Mouse (Mus musculus) midbrain, postnatal 0 days (tissue): Measurements from ENCODE around the gene Zdhhc17. TPM values are rescaled to one million over a fixed set of nuclear protein-coding genes. Genes with fewer than 3 reads are reported as not detected.

Source experiments
- ATAC-seq: fragments of 200-750 bp; cut with Nextera tagmentation; 2 replicates; pipeline ENCODE4 v1.8.0; 2017; ENCODE audit warnings: moderate number of reproducible peaks, mild to moderate bottlenecking, moderate TSS enrichment, moderate library complexity; ENCODE audit not compliant: low FRiP score
- DNase-seq: peaks from one replicate; pipeline ENCODE4 v3.0.0-alpha.2; 2015; ENCODE audit warnings: low spot score
- H3K27ac ChIP-seq: fragments of 300-500 bp; sonication (generic); 2 replicates; pipeline ENCODE4 v1.5.1; 2014; ENCODE audit warnings: low read depth, mild to moderate bottlenecking, low read length, mixed read lengths
- H3K27me3 ChIP-seq: fragments of 300-500 bp; sonication (generic); 2 replicates; pipeline ENCODE4 v1.6.1; 2014; ENCODE audit warnings: low read length, control low read depth, mixed read lengths; ENCODE audit not compliant: insufficient read depth
- H3K36me3 ChIP-seq: fragments of 300-500 bp; sonication (generic); 2 replicates; pipeline ENCODE4 v1.6.1; 2014; ENCODE audit warnings: low read length, control low read depth, mixed read lengths; ENCODE audit not compliant: insufficient read depth
- H3K4me1 ChIP-seq: fragments of 300-500 bp; sonication (generic); 2 replicates; pipeline ENCODE4 v1.6.1; 2014; ENCODE audit warnings: mild to moderate bottlenecking, control low read depth, antibody characterized with exemption, low read length, mixed read lengths; ENCODE audit not compliant: insufficient read depth
- H3K4me2 ChIP-seq: fragments of 300-500 bp; sonication (generic); 2 replicates; pipeline ENCODE4 v1.6.1; 2014; ENCODE audit warnings: low read depth, mild to moderate bottlenecking, low read length, mixed read lengths; ENCODE audit not compliant: poor library complexity, severe bottlenecking
- H3K4me3 ChIP-seq: fragments of 300-500 bp; sonication (generic); 2 replicates; pipeline ENCODE4 v1.5.1; 2014; ENCODE audit warnings: low read depth, mild to moderate bottlenecking, low read length, moderate library complexity
- H3K9ac ChIP-seq: fragments of 300-500 bp; sonication (generic); replicated peaks from 2 replicates; pipeline ENCODE4 v1.6.1; 2014; ENCODE audit warnings: mild to moderate bottlenecking, low read length, moderate library complexity, mixed read lengths; ENCODE audit not compliant: poor library complexity, severe bottlenecking
- H3K9me3 ChIP-seq: fragments of 300-500 bp; sonication (generic); 2 replicates; pipeline ENCODE4 v1.6.1; 2016; ENCODE audit warnings: low read length, control low read depth
- CTCF ChIP-seq: IDR thresholded peaks from 2 replicates; pipeline ENCODE4 v1.5.1; 2016; ENCODE audit warnings: antibody characterized with exemption, mild to moderate bottlenecking
- WGBS: fragments of 180-500 bp; shearing (Covaris S2); extraction: QIAGEN DNeasy Blood & Tissue Kit; methylation state at CpG from one replicate; pipeline ENCODE4 v1.1.7; 2014; 5-methylcytosine and 5-hydroxymethylcytosine counted together
- polyA plus RNA-seq: library from polyadenylated mRNA; unstranded; fragments of >200 nt; fragmentation: Nextera tagmentation; extraction: Ambion mirVana; gene quantifications from 2 replicates; pipeline ENCODE4 v1.2.1, GENCODE M21; 2015
- total RNA-seq: library from RNA; depleted of rRNA; stranded (reverse); fragments of >200 nt; gene quantifications from 2 replicates; pipeline ENCODE4 v1.2.3, GENCODE M21; 2014

Zdhhc17 gene
- total and polyA plus RNA-seq, 2 experiments from 2014 or later: 44.8 to 60.9 TPM

DNA sequence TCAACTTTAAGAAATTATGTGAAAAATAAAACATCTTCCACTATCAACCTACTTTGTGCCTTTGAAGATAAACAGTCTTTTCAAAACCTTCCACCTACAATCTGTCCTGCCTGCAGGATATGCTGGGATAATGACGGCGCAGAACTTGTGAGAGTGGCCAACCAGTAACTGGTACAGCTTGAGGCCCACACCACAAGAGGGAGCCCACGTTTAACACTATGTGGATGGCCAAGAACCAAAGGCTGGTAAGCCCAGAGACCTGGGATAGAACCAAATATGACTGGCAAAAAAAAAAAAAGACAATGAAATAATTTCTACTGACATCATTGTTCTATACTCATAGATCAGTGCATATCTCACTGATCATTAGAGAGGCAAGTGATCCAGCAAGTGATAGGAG lies 35.5 kb downstream of the Zdhhc17 start:
- no peak overlapping the region for H3K4me2 ChIP-seq
- no peaks in the 10 kb centered on the region for H3K27me3 ChIP-seq
- H3K9me3 ChIP-seq: no peaks in the 10 kb centered on the region
- ATAC-seq (no peak), DNase-seq (peak; percentile 75)
- 45% methylated on average over 3 of the region's 3 CpGs for WGBS
- H3K27ac ChIP-seq: no peak overlapping the region
- no peak overlapping the region for H3K9ac ChIP-seq
- no peaks in the 10 kb centered on the region for H3K4me1 ChIP-seq
- TF ChIP-seq CTCF: peak; percentile 71
- no peak overlapping the region for H3K4me3 ChIP-seq
- peaks cover 20% of the 10 kb centered on the region for H3K36me3 ChIP-seq

DNA sequence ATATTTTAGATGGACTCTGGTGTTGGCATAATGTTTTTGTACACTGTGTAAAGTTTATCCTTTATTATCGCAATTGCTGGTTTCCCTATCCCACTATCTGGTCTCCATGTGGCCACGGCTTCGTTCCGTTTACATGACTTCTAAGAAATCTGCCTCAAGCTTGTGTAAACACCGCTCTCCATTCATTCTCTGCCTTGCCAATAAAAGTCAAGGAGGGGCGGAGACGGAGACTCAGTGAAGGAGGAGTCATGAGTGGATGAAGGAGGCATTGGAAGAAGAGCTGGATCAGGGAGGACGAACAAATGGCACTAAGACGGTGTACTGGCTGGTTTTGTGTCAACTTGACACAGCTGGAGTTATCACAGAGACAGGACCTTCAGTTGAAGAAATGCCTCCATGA lies 37.9 kb downstream of the Zdhhc17 start:
- 84% methylated on average over 9 of the region's 9 CpGs for WGBS

GRCm38 (mm10) chr10:110971483-110971882 lies 38.5 kb downstream of the Zdhhc17 start:
- H3K4me2 ChIP-seq: no peak overlapping the region
- H3K27ac ChIP-seq: no peak overlapping the region
- H3K36me3 ChIP-seq: peaks cover 22% of the 10 kb centered on the region
- WGBS: 92% methylated on average over 6 of the region's 6 CpGs
- H3K9me3 ChIP-seq: no peaks in the 10 kb centered on the region
- DNase-seq (no peak), ATAC-seq (no peak)
- H3K4me1 ChIP-seq: no peaks in the 10 kb centered on the region
- no peak overlapping the region for H3K4me3 ChIP-seq
- H3K27me3 ChIP-seq: no peaks in the 10 kb centered on the region
- H3K9ac ChIP-seq: no peak overlapping the region
- no peak for TF ChIP-seq CTCF

More for the DNA sequence above, 37.9 kb downstream of the Zdhhc17 start:
- Histone ChIP-seq H3K4me2 (no peak overlapping the region), H3K27me3 (no peaks in the 10 kb centered on the region), H3K4me3 (no peak overlapping the region), H3K9me3 (no peaks in the 10 kb centered on the region), H3K9ac (no peak overlapping the region), H3K27ac (no peak overlapping the region), H3K36me3 (peaks cover 22% of the 10 kb centered on the region), H3K4me1 (no peaks in the 10 kb centered on the region)
- no peak for TF ChIP-seq CTCF
- DNase-seq (no peak), ATAC-seq (no peak)

- no peak overlapping the region for H3K4me2 ChIP-seq
- peaks cover 22% of the 10 kb centered on the region for H3K36me3 ChIP-seq
- no peak overlapping the region for H3K9ac ChIP-seq
- no peak overlapping the region for H3K4me3 ChIP-seq
- ATAC-seq: no peak
- H3K27ac ChIP-seq: no peak overlapping the region
- no peaks in the 10 kb centered on the region for H3K9me3 ChIP-seq
- H3K27me3 ChIP-seq: no peaks in the 10 kb centered on the region
- WGBS: 90% methylated on average over 3 of the region's 3 CpGs
- TF ChIP-seq CTCF: no peak
- DNase-seq: no peak
- H3K4me1 ChIP-seq: no peaks in the 10 kb centered on the region
Observed at GRCm38 (mm10) chr10:110971044-110971443, 38.9 kb downstream of the Zdhhc17 start.

GRCm38 (mm10) chr10:110962172-110962571 lies 47.8 kb downstream of the Zdhhc17 start:
- ATAC-seq: no peak

DNA sequence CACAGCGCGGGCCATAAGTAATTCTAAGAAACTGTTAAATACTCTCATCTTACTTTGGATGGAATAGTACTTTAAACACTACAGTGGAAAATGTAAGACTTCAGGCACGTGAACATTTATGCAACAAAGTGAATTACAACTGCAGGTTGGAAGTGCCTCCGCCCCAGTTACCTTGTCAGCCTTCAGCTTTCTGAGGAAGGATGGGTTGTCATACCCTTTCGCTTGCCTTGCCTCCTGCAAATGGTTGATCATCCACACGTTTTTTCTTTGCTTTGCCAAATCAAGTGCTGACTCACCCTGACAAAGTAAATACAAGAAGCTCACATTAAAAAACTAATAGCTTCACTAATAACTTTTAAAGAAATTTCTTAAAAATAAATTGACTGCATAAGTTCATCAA lies 49.1 kb downstream of the Zdhhc17 start:
- no peak overlapping the region for H3K27ac ChIP-seq
- no peak overlapping the region for H3K9ac ChIP-seq
- no peak for TF ChIP-seq CTCF
- no peaks in the 10 kb centered on the region for H3K4me1 ChIP-seq
- no peak for ATAC-seq
- WGBS: 93% methylated on average over 6 of the region's 6 CpGs
- H3K4me2 ChIP-seq: no peak overlapping the region
- H3K9me3 ChIP-seq: no peaks in the 10 kb centered on the region
- DNase-seq: no peak
- peaks cover 14% of the 10 kb centered on the region for H3K36me3 ChIP-seq
- H3K4me3 ChIP-seq: no peak overlapping the region
- H3K27me3 ChIP-seq: no peaks in the 10 kb centered on the region

More at GRCm38 (mm10) chr10:110962172-110962571, 47.8 kb downstream of the Zdhhc17 start:
- TF ChIP-seq CTCF: peak; percentile 48
- H3K9me3 ChIP-seq: no peaks in the 10 kb centered on the region
- H3K4me1 ChIP-seq: no peaks in the 10 kb centered on the region
- no peak overlapping the region for H3K9ac ChIP-seq
- no peak overlapping the region for H3K4me2 ChIP-seq
- no peak overlapping the region for H3K4me3 ChIP-seq
- no peak overlapping the region for H3K27ac ChIP-seq
- WGBS: 38% methylated on average over 1 of the region's 1 CpGs
- peaks cover 11% of the 10 kb centered on the region for H3K36me3 ChIP-seq
- no peaks in the 10 kb centered on the region for H3K27me3 ChIP-seq
- DNase-seq: no peak
